Mouse (Mus musculus) erythroblast, embryonic 14.5 days (primary cell): Measurements from ENCODE around the gene Ccdc157.

ENCODE experiments used
- GATA1 ChIP-seq: IDR thresholded peaks from 2 replicates; pipeline ENCODE4 v1.6.1; 2012; ENCODE audit warnings: low read length, inconsistent platforms, mixed read lengths
- TAL1 ChIP-seq: IDR thresholded peaks from 3 replicates; pipeline ENCODE4 v1.6.1; 2012; ENCODE audit warnings: low read length, inconsistent platforms, mixed read lengths

- TF ChIP-seq TAL1, result no peak
- no peak for TF ChIP-seq GATA1
Observed at GRCm38 (mm10) chr11:4115407-4115806, 44.7 kb downstream of the Ccdc157 start.
